Mouse (Mus musculus) retina, embryonic 14.5 days (tissue): ENCODE results near the gene N4bp3.
"Not testable (repeated sequence)": the region's sequence is repeated elsewhere in the genome, so short reads cannot be mapped to it uniquely, and the experiment has no call there.

Experiments
- DNase-seq: peaks from one replicate; pipeline ENCODE4 v3.0.0-alpha.2; 2015; ENCODE audit warnings: low spot score

The N4bp3 gene

GRCm38 (mm10) chr11:51627907-51628306 is 22.7 kb downstream of the N4bp3 start:
- DNase-seq, result no peak

GRCm38 (mm10) chr11:51627425-51627824 is 23.2 kb downstream of the N4bp3 start:
- no peak for DNase-seq

- no peak for DNase-seq
Measured at GRCm38 (mm10) chr11:51625187-51625820, 25.3 kb downstream of the N4bp3 start.

- no peak for DNase-seq
Measured at GRCm38 (mm10) chr11:51622971-51623491, 27.6 kb downstream of the N4bp3 start.

- DNase-seq, result no peak
Measured at GRCm38 (mm10) chr11:51621776-51622175, 28.9 kb downstream of the N4bp3 start.

GRCm38 (mm10) chr11:51620084-51620483 is 30.6 kb downstream of the N4bp3 start:
- DNase-seq, result no peak

GRCm38 (mm10) chr11:51619409-51620060 is 31.1 kb downstream of the N4bp3 start, which contains the start of gene Nhp2:
TSS of gene Nhp2 (plus strand) at chr11:51619735.
- peak; percentile 100 for DNase-seq

- DNase-seq, result no peak
Measured at GRCm38 (mm10) chr11:51618894-51619408, 31.7 kb downstream of the N4bp3 start.

GRCm38 (mm10) chr11:51617693-51618092 is 32.9 kb downstream of the N4bp3 start:
- peak; percentile 87 for DNase-seq

GRCm38 (mm10) chr11:51616113-51616512 is 34.5 kb downstream of the N4bp3 start:
- DNase-seq, result not testable (repeated sequence)

GRCm38 (mm10) chr11:51615601-51616000 is 35.0 kb downstream of the N4bp3 start:
- peak; percentile 69 for DNase-seq

GRCm38 (mm10) chr11:51615129-51615528 is 35.5 kb downstream of the N4bp3 start:
- no peak for DNase-seq

GRCm38 (mm10) chr11:51614256-51614655 is 36.4 kb downstream of the N4bp3 start:
- no peak for DNase-seq

- DNase-seq, result not testable (repeated sequence)
Measured at GRCm38 (mm10) chr11:51609940-51610339, 40.7 kb downstream of the N4bp3 start.

GRCm38 (mm10) chr11:51609266-51609909 is 41.3 kb downstream of the N4bp3 start:
- no peak for DNase-seq

- no peak for DNase-seq
Measured at GRCm38 (mm10) chr11:51607096-51607738, 43.4 kb downstream of the N4bp3 start.

GRCm38 (mm10) chr11:51606447-51607095 is 44.1 kb downstream of the N4bp3 start, which contains the start of gene Hnrnpab:
TSS of gene Hnrnpab (minus strand) at chr11:51606847.
- peak; percentile 100 for DNase-seq

GRCm38 (mm10) chr11:51605602-51606446 is 44.8 kb downstream of the N4bp3 start:
- DNase-seq, result peak; percentile 80

GRCm38 (mm10) chr11:51602253-51602652 is 48.4 kb downstream of the N4bp3 start:
- no peak for DNase-seq

GRCm38 (mm10) chr11:51597553-51597952 is 53.1 kb downstream of the N4bp3 start:
- no peak for DNase-seq
